Mouse (Mus musculus) limb, embryonic 15.5 days (tissue): ENCODE results near the gene Rnpep. TPM values are rescaled to one million over a fixed set of nuclear protein-coding genes. Genes with fewer than 3 reads are reported as not detected.

ENCODE experiments used
- ATAC-seq: fragments of 200-750 bp; cut with Nextera tagmentation; 2 replicates; pipeline ENCODE4 v1.8.0; 2017; ENCODE audit warnings: low read depth, moderate TSS enrichment; ENCODE audit not compliant: insufficient number of reproducible peaks, low FRiP score, low TSS enrichment
- H3K27ac ChIP-seq: fragments of 300-500 bp; sonication (generic); 2 replicates; pipeline ENCODE4 v1.5.1; 2015; ENCODE audit warnings: moderate library complexity, mild to moderate bottlenecking, inconsistent platforms
- H3K27me3 ChIP-seq: fragments of 300-500 bp; sonication (generic); 2 replicates; pipeline ENCODE4 v1.6.1; 2015; ENCODE audit warnings: inconsistent platforms
- H3K36me3 ChIP-seq: fragments of 300-500 bp; sonication (generic); 2 replicates; pipeline ENCODE4 v1.6.1; 2015; ENCODE audit warnings: inconsistent platforms
- H3K4me1 ChIP-seq: fragments of 300-500 bp; sonication (generic); 2 replicates; pipeline ENCODE4 v1.6.1; 2015; ENCODE audit warnings: inconsistent platforms
- H3K4me2 ChIP-seq: fragments of 300-500 bp; sonication (generic); 2 replicates; pipeline ENCODE4 v1.6.1; 2015; ENCODE audit warnings: mild to moderate bottlenecking, inconsistent platforms
- H3K4me3 ChIP-seq: fragments of 300-500 bp; sonication (generic); 2 replicates; pipeline ENCODE4 v1.5.1; 2015; ENCODE audit warnings: mild to moderate bottlenecking, inconsistent platforms
- H3K9ac ChIP-seq: fragments of 300-500 bp; sonication (generic); 2 replicates; pipeline ENCODE4 v1.6.1; 2015; ENCODE audit warnings: inconsistent platforms
- H3K9me3 ChIP-seq: fragments of 300-500 bp; sonication (generic); 2 replicates; pipeline ENCODE4 v1.6.1; 2016; ENCODE audit warnings: inconsistent platforms
- whole genome bisulfite sequencing: fragments of 180-500 bp; shearing (Covaris S2); methylation state at CpG from one replicate; pipeline ENCODE4 v1.1.7; 2015; 5-methylcytosine and 5-hydroxymethylcytosine counted together
- polyA plus RNA-seq: library from polyadenylated mRNA; unstranded; fragments of >200 nt; fragmentation: Nextera tagmentation; extraction: Ambion mirVana; gene quantifications from 2 replicates; pipeline ENCODE4 v1.2.1, GENCODE M21; 2015

The Rnpep gene
- polyA plus RNA-seq: 84.7 and 86.3 TPM in 2 replicates

- H3K9ac ChIP-seq: peak within 1 kb of the TSS; percentile 78
- peak within 1 kb of the TSS; percentile 70 for H3K4me3 ChIP-seq
- H3K4me2 ChIP-seq: peak within 1 kb of the TSS; percentile 72
- peaks cover 7% of the 10 kb centered on the region; the same call in 1 of the 2 replicates for H3K36me3 ChIP-seq
- H3K9me3 ChIP-seq: no peaks in the 10 kb centered on the region
- H3K27me3 ChIP-seq: no peaks in the 10 kb centered on the region
- under 1% methylated on average over 39 of the region's 39 CpGs for WGBS
- H3K27ac ChIP-seq: peak within 1 kb of the TSS; percentile 90
- peak; percentile 83 for ATAC-seq
- H3K4me1 ChIP-seq: peaks cover 18% of the 10 kb centered on the region
Observed at GRCm38 (mm10) chr1:135283826-135284291, at the start of gene Rnpep. TSS of gene Rnpep (minus strand) at chr1:135284084.

GRCm38 (mm10) chr1:135330578-135330977 lies 46.7 kb upstream of the Rnpep start:
- H3K4me2 ChIP-seq: no peak overlapping the region
- no peak for ATAC-seq
- no peaks in the 10 kb centered on the region for H3K9me3 ChIP-seq
- WGBS: 67% methylated on average over 6 of the region's 6 CpGs
- H3K9ac ChIP-seq: no peak overlapping the region
- H3K27ac ChIP-seq: no peak overlapping the region
- H3K4me3 ChIP-seq: no peak overlapping the region
- no peaks in the 10 kb centered on the region for H3K36me3 ChIP-seq
- H3K4me1 ChIP-seq: no peaks in the 10 kb centered on the region
- H3K27me3 ChIP-seq: no peaks in the 10 kb centered on the region

- ATAC-seq: no peak
- Histone ChIP-seq H3K9me3 (no peaks in the 10 kb centered on the region), H3K27me3 (no peaks in the 10 kb centered on the region), H3K4me1 (peaks cover 12% of the 10 kb centered on the region), H3K9ac (no peak overlapping the region), H3K4me2 (no peak overlapping the region), H3K36me3 (no peaks in the 10 kb centered on the region), H3K27ac (no peak overlapping the region), H3K4me3 (no peak overlapping the region)
- WGBS: 56% methylated on average over 5 of the region's 5 CpGs
Observed at GRCm38 (mm10) chr1:135328368-135328767, 44.5 kb upstream of the Rnpep start.

- Histone ChIP-seq H3K27me3 (no peaks in the 10 kb centered on the region), H3K4me3 (no peak overlapping the region), H3K4me1 (peaks cover 12% of the 10 kb centered on the region), H3K4me2 (no peak overlapping the region), H3K36me3 (no peaks in the 10 kb centered on the region), H3K9ac (no peak overlapping the region), H3K27ac (no peak overlapping the region), H3K9me3 (no peaks in the 10 kb centered on the region)
- no peak for ATAC-seq
- WGBS: 73% methylated on average over 2 of the region's 2 CpGs
Observed at GRCm38 (mm10) chr1:135325934-135326333, 42.0 kb upstream of the Rnpep start.

GRCm38 (mm10) chr1:135324571-135324970 lies 40.7 kb upstream of the Rnpep start, which contains the start of gene Lmod1:
TSS of gene Lmod1 (plus strand) at chr1:135324807.
- no peak within 1 kb of the TSS; the same call in 1 of the 2 replicates for H3K27ac ChIP-seq
- no peak within 1 kb of the TSS for H3K4me3 ChIP-seq
- no peaks in the 10 kb centered on the region for H3K27me3 ChIP-seq
- H3K36me3 ChIP-seq: no peaks in the 10 kb centered on the region
- peaks cover 12% of the 10 kb centered on the region for H3K4me1 ChIP-seq
- WGBS: 12% methylated on average over 8 of the region's 8 CpGs
- no peak within 1 kb of the TSS for H3K9ac ChIP-seq
- H3K9me3 ChIP-seq: no peaks in the 10 kb centered on the region
- H3K4me2 ChIP-seq: peak within 1 kb of the TSS; percentile 32
- ATAC-seq: peak; percentile 61; the same call in 1 of the 2 replicates

GRCm38 (mm10) chr1:135323367-135323901 lies 39.5 kb upstream of the Rnpep start:
- Histone ChIP-seq H3K9ac (no peak overlapping the region), H3K9me3 (no peaks in the 10 kb centered on the region), H3K4me2 (no peak overlapping the region), H3K36me3 (no peaks in the 10 kb centered on the region), H3K4me1 (peaks cover 12% of the 10 kb centered on the region), H3K4me3 (no peak overlapping the region), H3K27me3 (no peaks in the 10 kb centered on the region), H3K27ac (no peak overlapping the region)
- WGBS: 69% methylated on average over 7 of the region's 7 CpGs
- ATAC-seq: no peak

GRCm38 (mm10) chr1:135313284-135314031 lies 29.6 kb upstream of the Rnpep start, which contains the start of gene Timm17a:
TSS of gene Timm17a (minus strand) at chr1:135313778.
- no peaks in the 10 kb centered on the region for H3K9me3 ChIP-seq
- peak within 1 kb of the TSS; percentile 83 for H3K4me3 ChIP-seq
- H3K9ac ChIP-seq: peak within 1 kb of the TSS; percentile 94
- H3K4me1 ChIP-seq: peaks cover 17% of the 10 kb centered on the region
- under 1% methylated on average over 51 of the region's 51 CpGs for WGBS
- peak; percentile 97 for ATAC-seq
- peak within 1 kb of the TSS; percentile 64 for H3K4me2 ChIP-seq
- peaks cover 13% of the 10 kb centered on the region for H3K36me3 ChIP-seq
- H3K27ac ChIP-seq: peak within 1 kb of the TSS; percentile 89
- no peaks in the 10 kb centered on the region for H3K27me3 ChIP-seq

GRCm38 (mm10) chr1:135312201-135312600 lies 28.3 kb upstream of the Rnpep start:
- no peaks in the 10 kb centered on the region for H3K9me3 ChIP-seq
- H3K27ac ChIP-seq: no peak overlapping the region
- H3K4me2 ChIP-seq: peak overlapping the region; percentile 64
- no peaks in the 10 kb centered on the region for H3K27me3 ChIP-seq
- H3K9ac ChIP-seq: no peak overlapping the region
- H3K4me1 ChIP-seq: peaks cover 17% of the 10 kb centered on the region
- 82% methylated on average over 4 of the region's 4 CpGs for WGBS
- no peak for ATAC-seq
- H3K4me3 ChIP-seq: peak overlapping the region; percentile 83
- H3K36me3 ChIP-seq: peaks cover 24% of the 10 kb centered on the region

- Histone ChIP-seq H3K27me3 (no peaks in the 10 kb centered on the region), H3K4me1 (peaks cover 17% of the 10 kb centered on the region), H3K9me3 (no peaks in the 10 kb centered on the region), H3K4me2 (no peak overlapping the region), H3K4me3 (no peak overlapping the region), H3K36me3 (peaks cover 31% of the 10 kb centered on the region), H3K9ac (no peak overlapping the region), H3K27ac (no peak overlapping the region)
- ATAC-seq: no peak
- WGBS: 67% methylated on average over 6 of the region's 6 CpGs
Observed at GRCm38 (mm10) chr1:135311356-135311755, 27.5 kb upstream of the Rnpep start.

- Histone ChIP-seq H3K36me3 (peaks cover 11% of the 10 kb centered on the region), H3K4me2 (no peak overlapping the region), H3K27ac (no peak overlapping the region), H3K4me1 (no peaks in the 10 kb centered on the region), H3K9ac (no peak overlapping the region), H3K27me3 (no peaks in the 10 kb centered on the region), H3K9me3 (no peaks in the 10 kb centered on the region), H3K4me3 (no peak overlapping the region)
- WGBS: 77% methylated on average over 5 of the region's 5 CpGs
- ATAC-seq: no peak
Observed at GRCm38 (mm10) chr1:135290908-135291307, 7.0 kb upstream of the Rnpep start.

- Histone ChIP-seq H3K27me3 (no peaks in the 10 kb centered on the region), H3K27ac (no peak overlapping the region), H3K4me1 (peaks cover 10% of the 10 kb centered on the region), H3K9ac (no peak overlapping the region), H3K36me3 (no peaks in the 10 kb centered on the region), H3K4me2 (no peak overlapping the region), H3K4me3 (no peak overlapping the region), H3K9me3 (no peaks in the 10 kb centered on the region)
- WGBS: 44% methylated on average over 2 of the region's 2 CpGs
- no peak for ATAC-seq
Observed at GRCm38 (mm10) chr1:135286311-135286710, 2.4 kb upstream of the Rnpep start.

- Histone ChIP-seq H3K27me3 (no peaks in the 10 kb centered on the region), H3K4me1 (peaks cover 18% of the 10 kb centered on the region), H3K27ac (peak overlapping the region; percentile 90), H3K9me3 (no peaks in the 10 kb centered on the region), H3K36me3 (peaks cover 12% of the 10 kb centered on the region), H3K4me3 (peak overlapping the region; percentile 70), H3K4me2 (peak overlapping the region; percentile 72), H3K9ac (peak overlapping the region; percentile 78)
- WGBS: under 1% methylated on average over 48 of the region's 48 CpGs
- peak; percentile 56 for ATAC-seq
Observed at GRCm38 (mm10) chr1:135283287-135283825, 528 bp downstream of the Rnpep start.
